Mouse (Mus musculus) heart, postnatal 0 days (tissue): ENCODE results near the gene Prdm9.

Experiments
- CTCF ChIP-seq: IDR thresholded peaks from 2 replicates; pipeline ENCODE4 v1.5.1; 2016; ENCODE audit warnings: antibody characterized with exemption, control low read depth, low read depth
- EP300 ChIP-seq: IDR thresholded peaks from 2 replicates; pipeline ENCODE4 v1.6.1; 2016; ENCODE audit warnings: antibody characterized with exemption, low read depth

DNA sequence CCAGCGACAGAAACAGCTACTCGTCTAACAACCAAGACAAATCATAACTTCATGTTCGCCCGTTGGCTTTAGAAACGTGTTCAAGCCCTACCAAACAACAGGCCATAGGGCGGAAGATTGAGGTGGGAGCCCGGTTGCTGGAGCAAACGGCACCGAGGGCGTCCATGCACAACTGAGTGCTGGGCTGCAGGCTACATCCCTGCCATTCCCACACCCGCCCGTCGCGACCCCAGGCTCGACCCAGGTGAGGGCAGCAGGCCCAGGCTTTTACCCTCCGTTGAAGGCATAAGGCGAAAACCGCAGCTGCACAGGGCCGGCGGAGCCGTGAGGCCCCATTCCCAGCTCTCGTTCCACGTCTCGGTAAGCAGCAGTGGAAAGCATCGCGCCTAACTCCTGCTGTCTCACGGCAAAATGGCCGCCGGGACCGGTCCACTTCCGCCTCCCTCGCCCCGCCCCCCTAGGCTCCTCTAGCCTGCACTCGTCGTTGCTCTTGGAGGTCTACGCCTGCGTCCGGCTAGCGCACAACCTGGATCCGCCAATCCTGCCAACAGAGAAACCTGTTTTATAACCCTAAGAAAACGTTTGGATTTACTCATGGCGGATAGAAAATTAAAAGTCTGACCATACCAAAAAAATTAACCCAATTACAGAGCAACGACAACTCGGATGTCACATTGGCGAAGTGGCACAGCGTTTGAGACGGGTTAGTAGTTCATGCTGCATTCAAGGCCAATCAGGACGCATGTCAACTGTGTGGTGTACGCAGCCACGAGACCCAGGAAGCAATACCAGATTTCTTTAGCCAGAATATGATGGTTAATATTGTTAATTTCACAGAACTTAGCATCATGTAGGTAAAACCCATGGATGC, 66.0 kb downstream of the Prdm9 start:
- TF ChIP-seq CTCF: no peak
- TF ChIP-seq EP300: 0 out of 2 replicates have a peak, but pooled peaks have one; percentile 9
